In genomic region chr7:144176234-144176730, GRCm38 (mm10) we compare ENCODE assay signal across 14 mouse cellular contexts.
A peak's percentile ranks its signal among the peaks of the same experiment; 100 is the strongest.
DNase-seq lines count a peak whose midpoint lies in the region; ATAC-seq lines count a peak whose summit lies in the region.
"Had no signal": no experiment of that assay in that cellular context is flagged by ENCODE, and none has a peak within 500 bp of the region (broad histone marks: within the 10 kb centered on the region; RNA-seq: fewer than 3 reads in every experiment).

No protein-coding gene starts in this region.

- H3K27me3 ChIP-seq in kidney, embryonic 15.5 days = peaks cover 43% of the 10 kb centered on the region
- H3K27me3 ChIP-seq in forebrain, embryonic 13.5 days = peaks cover 32% of the 10 kb centered on the region
- no peaks in the 10 kb centered on the region for H3K27me3 ChIP-seq in hindbrain, embryonic 16.5 days (replicated peaks; ENCODE audit: control insufficient read depth, insufficient read depth, low read length)
- H3K27me3 ChIP-seq in neural tube, embryonic 13.5 days = peaks cover 8% of the 10 kb centered on the region; the same call in 1 of the 2 replicates

- H3K4me2 ChIP-seq in kidney, embryonic 15.5 days = peak overlapping the region; percentile 68
- peak overlapping the region; percentile 69 for H3K4me2 ChIP-seq in forebrain, embryonic 13.5 days
- H3K4me2 ChIP-seq in hindbrain, embryonic 16.5 days (ENCODE audit: low read length) = peak overlapping the region; percentile 76
- H3K4me2 ChIP-seq in neural tube, embryonic 13.5 days = peak overlapping the region; percentile 67

- no peak overlapping the region for H3K4me3 ChIP-seq in kidney, embryonic 15.5 days (replicated peaks)
- peak overlapping the region; percentile 43 for H3K4me3 ChIP-seq in forebrain, embryonic 13.5 days
- H3K4me3 ChIP-seq in hindbrain, embryonic 16.5 days (ENCODE audit: low read length) = peak overlapping the region; percentile 54
- H3K4me3 ChIP-seq in neural tube, embryonic 13.5 days = peak overlapping the region; percentile 49
- H3K4me3 ChIP-seq: erythroblast, embryonic 14.5 days had no signal

- H3K9me3 ChIP-seq in kidney, embryonic 15.5 days (replicated peaks) = no peaks in the 10 kb centered on the region
- no peaks in the 10 kb centered on the region for H3K9me3 ChIP-seq in forebrain, embryonic 13.5 days (replicated peaks)
- H3K9me3 ChIP-seq in hindbrain, embryonic 16.5 days (ENCODE audit: control insufficient read depth, low read length) = no peaks in the 10 kb centered on the region
- no peaks in the 10 kb centered on the region for H3K9me3 ChIP-seq in neural tube, embryonic 13.5 days
- H3K9me3 ChIP-seq: G1E; limb, embryonic 15.5 days had no signal

- WGBS in kidney, embryonic 15.5 days = 40% methylated on average over 3 of the region's 3 CpGs
- WGBS in forebrain, embryonic 13.5 days = 73% methylated on average over 3 of the region's 3 CpGs
- 53% methylated on average over 3 of the region's 3 CpGs for WGBS in hindbrain, embryonic 16.5 days
- 61% methylated on average over 3 of the region's 3 CpGs for WGBS in neural tube, embryonic 13.5 days

- H3K36me3 ChIP-seq in kidney, embryonic 15.5 days = no peaks in the 10 kb centered on the region
- no peaks in the 10 kb centered on the region for H3K36me3 ChIP-seq in forebrain, embryonic 13.5 days (ENCODE audit: poor library complexity, severe bottlenecking)
- H3K36me3 ChIP-seq in hindbrain, embryonic 16.5 days (ENCODE audit: control insufficient read depth, insufficient read depth, low read length) = no peaks in the 10 kb centered on the region
- no peaks in the 10 kb centered on the region for H3K36me3 ChIP-seq in neural tube, embryonic 13.5 days
- H3K36me3 ChIP-seq: G1E; limb, embryonic 15.5 days had no signal

- peaks cover 16% of the 10 kb centered on the region for H3K4me1 ChIP-seq in kidney, embryonic 15.5 days
- H3K4me1 ChIP-seq in forebrain, embryonic 13.5 days = peaks cover 18% of the 10 kb centered on the region
- H3K4me1 ChIP-seq in hindbrain, embryonic 16.5 days (ENCODE audit: control insufficient read depth, insufficient read depth, low read depth, low read length) = peaks cover 24% of the 10 kb centered on the region
- peaks cover 40% of the 10 kb centered on the region for H3K4me1 ChIP-seq in neural tube, embryonic 13.5 days (replicated peaks)

- no peak for ATAC-seq in kidney, embryonic 15.5 days (replicated peaks; ENCODE audit: low FRiP score)
- no peak for ATAC-seq in forebrain, embryonic 13.5 days
- no peak for ATAC-seq in hindbrain, embryonic 16.5 days
- no peak for ATAC-seq in neural tube, embryonic 13.5 days (ENCODE audit: low read depth)
- ATAC-seq: intestine, postnatal 0 days had no signal

- H3K9ac ChIP-seq in kidney, embryonic 15.5 days = no peak overlapping the region
- H3K9ac ChIP-seq in forebrain, embryonic 13.5 days = peak overlapping the region; percentile 68
- H3K9ac ChIP-seq in hindbrain, embryonic 16.5 days (ENCODE audit: low read depth, low read length) = peak overlapping the region; percentile 78
- H3K9ac ChIP-seq in neural tube, embryonic 13.5 days = peak overlapping the region; percentile 79
- H3K9ac ChIP-seq: limb, embryonic 15.5 days had no signal

- no peak for DNase-seq in kidney, postnatal 10 days
- DNase-seq in adrenal gland, postnatal 14 days = no peak
- no peak for DNase-seq in spleen, adult 12 weeks (ENCODE audit: low spot score)
- DNase-seq: heart, adult 18-20 months; lung, postnatal 14 days; thymus, adult 2 months had no signal

- H3K27ac ChIP-seq in kidney, embryonic 15.5 days = no peak overlapping the region
- no peak overlapping the region; the same call in 1 of the 2 replicates for H3K27ac ChIP-seq in forebrain, embryonic 13.5 days
- H3K27ac ChIP-seq in hindbrain, embryonic 16.5 days (ENCODE audit: low read depth, low read length) = peak overlapping the region; percentile 89
- peak overlapping the region; percentile 89 for H3K27ac ChIP-seq in neural tube, embryonic 13.5 days (replicated peaks)
- H3K27ac ChIP-seq: limb, embryonic 15.5 days had no signal

Comparison
In these comparisons a context has a peak if more than half of its experiments do, and no peak if none do; other contexts are left out.
1. H3K27ac ChIP-seq: peak in hindbrain, embryonic 16.5 days (single experiment) and neural tube, embryonic 13.5 days (single experiment); none in kidney, embryonic 15.5 days (single experiment) and forebrain, embryonic 13.5 days (single experiment).
2. Peak in every context shown above with its lines, with median percentiles within 50 percentile points of each other: H3K4me2 ChIP-seq.